Mouse (Mus musculus): ENCODE measurements around the gene Asic2. TPM values are rescaled to one million over a fixed set of nuclear protein-coding genes. Genes with fewer than 3 reads are reported as not detected.

Asic2 gene
- total and polyA plus RNA-seq, 3 experiments: not detected

GRCm38 (mm10) chr11:81508385-81509233 lies 459.6 kb downstream of the Asic2 start:
- Histone ChIP-seq H3K27ac (ENCODE audit: control insufficient read depth, low read depth, low read length) (no peak overlapping the region), H3K27me3 (ENCODE audit: control insufficient read depth in 1 of 2, insufficient read depth in 2 of 2, low read length in 2 of 2) (no peaks in the 10 kb centered on the region), H3K4me3 (ENCODE audit: control insufficient read depth in 1 of 2, insufficient read depth in 1 of 2, low read depth in 2 of 2, low read length in 2 of 2) (no peak overlapping the region), H3K79me2 (ENCODE audit: control insufficient read depth, insufficient read depth, low read length, poor library complexity) (no peaks in the 10 kb centered on the region), H3K36me3 (ENCODE audit: control insufficient read depth in 1 of 2, insufficient read depth in 2 of 2, low read length in 2 of 2) (no peaks in the 10 kb centered on the region), H3K9ac (ENCODE audit: control insufficient read depth, low read depth, low read length, poor library complexity, severe bottlenecking) (no peak overlapping the region), H3K4me1 (ENCODE audit: control insufficient read depth in 1 of 2, insufficient read depth in 2 of 2, low read length in 2 of 2) (no peaks in the 10 kb centered on the region), H3K9me3 (replicated peaks; ENCODE audit: insufficient read depth, low read length) (no peaks in the 10 kb centered on the region)
- no peak for DNase-seq (ENCODE audit: low read depth, low spot score)
- no peak for TF ChIP-seq RCOR1 (IDR thresholded peaks at IDR 0.05; ENCODE audit: low read depth, low read length)
- no peak for TF ChIP-seq ZNF384 (IDR thresholded peaks at IDR 0.05; ENCODE audit: low read depth, low read length)
- TF ChIP-seq SMC3 (IDR thresholded peaks at IDR 0.05; ENCODE audit: low read depth, low read length): no peak
- TF ChIP-seq POLR2A (IDR thresholded peaks at IDR 0.05; ENCODE audit: control insufficient read depth in 1 of 2, insufficient read depth in 1 of 2, low read depth in 1 of 2, low read length in 2 of 2, poor library complexity in 1 of 2): no peak
- no peak for TF ChIP-seq ZC3H11A (IDR thresholded peaks at IDR 0.05; ENCODE audit: low read depth, low read length)
- no peak for TF ChIP-seq ZMIZ1 (IDR thresholded peaks at IDR 0.05; ENCODE audit: low read depth, low read length)
- no peak for TF ChIP-seq EP300 (IDR thresholded peaks at IDR 0.05; ENCODE audit: low read depth in 1 of 2, low read length in 2 of 2)
- TF ChIP-seq USF1 (IDR thresholded peaks at IDR 0.05; ENCODE audit: low read depth, low read length): no peak
- TF ChIP-seq E2F4 (IDR thresholded peaks at IDR 0.05; ENCODE audit: borderline replicate concordance, low read depth, low read length): no peak
- no peak for TF ChIP-seq TBP (IDR thresholded peaks at IDR 0.05; ENCODE audit: low read depth, low read length)
- no peak for TF ChIP-seq MAZ (IDR thresholded peaks at IDR 0.05; ENCODE audit: low read depth, low read length)
- no peak for TF ChIP-seq GABPA (IDR thresholded peaks at IDR 0.05; ENCODE audit: low read depth, low read length)
- no peak for TF ChIP-seq MAX (IDR thresholded peaks at IDR 0.05; ENCODE audit: low read length)
- TF ChIP-seq UBTF (IDR thresholded peaks at IDR 0.05; ENCODE audit: borderline replicate concordance, insufficient read depth, low read depth, low read length): no peak
- no peak for TF ChIP-seq HCFC1 (IDR thresholded peaks at IDR 0.05; ENCODE audit: low read depth, low read length)

- Histone ChIP-seq H3K79me2 (ENCODE audit: control insufficient read depth, insufficient read depth, low read length, poor library complexity) (no peaks in the 10 kb centered on the region), H3K27me3 (ENCODE audit: control insufficient read depth in 1 of 2, insufficient read depth in 2 of 2, low read length in 2 of 2) (no peaks in the 10 kb centered on the region), H3K27ac (ENCODE audit: control insufficient read depth, low read depth, low read length) (no peak overlapping the region), H3K4me3 (ENCODE audit: control insufficient read depth in 1 of 2, insufficient read depth in 1 of 2, low read depth in 2 of 2, low read length in 2 of 2) (no peak overlapping the region), H3K4me1 (ENCODE audit: control insufficient read depth in 1 of 2, insufficient read depth in 2 of 2, low read length in 2 of 2) (no peaks in the 10 kb centered on the region), H3K9ac (ENCODE audit: control insufficient read depth, low read depth, low read length, poor library complexity, severe bottlenecking) (no peak overlapping the region), H3K36me3 (ENCODE audit: control insufficient read depth in 1 of 2, insufficient read depth in 2 of 2, low read length in 2 of 2) (no peaks in the 10 kb centered on the region), H3K9me3 (replicated peaks; ENCODE audit: insufficient read depth, low read length) (no peaks in the 10 kb centered on the region)
- TF ChIP-seq UBTF (IDR thresholded peaks at IDR 0.05; ENCODE audit: borderline replicate concordance, insufficient read depth, low read depth, low read length): no peak
- TF ChIP-seq ZC3H11A (IDR thresholded peaks at IDR 0.05; ENCODE audit: low read depth, low read length): no peak
- TF ChIP-seq USF1 (IDR thresholded peaks at IDR 0.05; ENCODE audit: low read depth, low read length): no peak
- TF ChIP-seq NELFE (IDR thresholded peaks at IDR 0.05; ENCODE audit: low read depth, low read length): no peak
- TF ChIP-seq TAL1 (IDR thresholded peaks at IDR 0.05; ENCODE audit: low read length): no peak
- no peak for DNase-seq (ENCODE audit: low read depth, low spot score)
Observed at GRCm38 (mm10) chr11:81504791-81505430, 463.3 kb downstream of the Asic2 start.
